Mouse (Mus musculus): Measurements from ENCODE around the gene Atxn7l1.
A peak's percentile ranks its signal among the peaks of the same experiment; 100 is the strongest.

Gene Atxn7l1

DNA sequence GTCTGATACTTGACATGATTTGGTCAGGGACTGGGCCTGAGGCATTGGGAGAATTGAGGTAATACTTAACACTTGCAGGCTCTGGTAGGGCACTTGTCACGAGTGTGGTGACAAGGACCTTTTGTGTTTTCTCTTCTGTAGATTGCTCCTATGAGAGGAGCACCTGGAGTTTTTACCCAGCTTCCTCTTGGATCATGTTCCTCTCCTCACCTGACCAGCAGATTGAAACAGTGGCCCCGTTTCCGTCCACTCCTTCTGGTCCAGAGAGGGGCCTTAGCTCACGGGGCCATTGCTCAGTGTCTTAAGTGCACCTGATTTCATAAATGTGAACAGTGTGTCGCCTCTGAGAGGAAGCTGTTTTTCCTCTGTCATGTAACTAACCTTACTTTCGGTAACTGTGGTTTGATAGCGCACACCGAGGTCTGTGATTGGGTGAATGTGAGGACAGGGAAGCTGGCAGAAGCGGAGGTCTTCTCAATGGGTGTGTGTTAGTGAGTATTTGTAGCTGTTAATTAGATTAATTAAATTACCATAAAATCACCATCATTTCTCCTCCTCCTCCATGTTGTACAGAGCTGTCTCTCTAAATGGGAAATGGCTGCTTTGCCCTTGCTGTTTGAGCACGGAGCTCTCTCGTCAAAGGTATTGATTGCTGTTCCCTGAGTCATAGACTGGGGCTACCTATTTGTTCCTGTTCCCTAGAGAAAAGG, 35.1 kb downstream of the Atxn7l1 start:
- DNase-seq (ENCODE audit: low read depth, low spot score), result no peak

DNA sequence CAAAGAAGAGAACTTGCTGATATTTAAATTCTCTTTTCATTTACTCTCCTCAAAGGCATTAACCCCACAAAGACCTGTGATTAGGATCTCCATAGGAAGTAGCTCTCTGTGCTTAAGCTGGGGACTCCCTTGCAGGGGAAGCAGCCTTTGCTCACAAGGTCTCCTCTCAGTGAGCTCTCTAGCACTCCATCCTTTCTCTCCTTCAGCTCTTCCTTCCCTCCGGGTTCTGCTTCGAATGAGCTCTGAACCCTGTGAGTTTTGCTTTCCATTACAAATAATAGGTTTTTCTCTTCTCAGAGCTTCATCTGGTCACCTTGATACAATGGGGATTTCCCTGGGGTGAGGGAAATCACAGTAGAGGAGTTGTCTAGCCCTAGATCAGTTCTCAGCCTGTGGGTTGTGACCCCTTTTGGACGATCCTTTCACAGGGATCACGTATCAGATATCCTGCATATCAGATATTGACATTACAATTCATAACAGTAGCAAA, 35.7 kb downstream of the Atxn7l1 start:
- DNase-seq (ENCODE audit: low read depth, low spot score), result peak; percentile 27

DNA sequence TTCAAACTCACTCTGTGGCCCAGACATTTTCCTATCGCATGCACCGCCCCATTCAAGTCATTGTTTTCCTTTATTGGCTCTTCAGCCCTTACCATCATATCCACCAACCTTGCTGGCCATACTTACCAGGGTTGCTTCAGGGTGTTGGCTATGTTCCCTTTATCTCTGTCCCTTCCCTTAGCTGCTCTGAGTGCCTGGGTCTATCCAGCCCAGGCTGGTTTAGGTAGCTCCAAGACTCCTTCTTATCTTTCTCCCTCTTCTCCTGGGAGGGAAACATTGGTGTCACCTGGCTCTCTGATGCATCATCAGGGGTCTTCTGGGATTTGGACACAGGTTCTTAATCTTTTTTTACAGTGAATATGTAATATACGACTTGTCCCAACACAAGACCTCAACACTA, 36.6 kb downstream of the Atxn7l1 start:
- DNase-seq (ENCODE audit: low read depth, low spot score), result no peak

DNA sequence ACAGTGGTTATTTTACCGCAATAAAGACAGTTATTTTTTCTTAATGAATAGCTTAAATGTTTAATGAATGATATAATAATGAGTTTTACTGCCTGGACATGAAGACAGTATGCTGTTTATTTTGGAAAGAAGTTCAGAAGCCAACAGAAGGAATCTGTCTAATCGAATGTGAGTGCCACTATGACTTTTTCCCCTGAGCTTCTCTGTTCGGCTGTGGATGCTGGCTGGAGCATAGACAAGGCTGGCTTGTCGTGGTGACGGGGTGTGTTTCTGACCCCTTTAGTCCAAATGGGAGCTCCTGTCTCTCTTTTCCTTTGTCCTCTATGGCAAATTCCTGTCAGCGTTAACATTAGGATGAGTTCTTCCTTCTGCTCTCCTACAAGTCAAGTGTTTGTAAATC, 37.6 kb downstream of the Atxn7l1 start:
- no peak for DNase-seq (ENCODE audit: low read depth, low spot score)

DNA sequence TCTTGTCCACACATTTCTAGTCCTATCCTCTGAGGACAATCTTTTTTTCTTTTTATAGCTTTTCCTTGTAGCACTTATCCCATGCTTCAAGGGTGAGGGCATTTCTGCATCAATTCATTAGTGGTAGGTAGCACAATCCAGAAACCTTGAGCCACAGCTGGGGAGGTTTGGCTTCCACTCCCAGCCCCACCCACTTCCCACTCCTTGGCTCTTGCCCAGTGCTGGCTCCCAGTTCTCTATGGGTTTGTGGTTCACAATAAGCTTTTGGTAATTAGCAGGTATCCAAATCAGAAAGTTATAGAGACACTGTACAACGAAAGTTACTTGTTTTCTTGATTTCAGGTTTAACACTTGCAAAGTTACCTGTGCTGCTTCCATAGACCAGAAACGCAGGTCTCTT, 38.8 kb downstream of the Atxn7l1 start:
- no peak for DNase-seq (ENCODE audit: low read depth, low spot score)

DNA sequence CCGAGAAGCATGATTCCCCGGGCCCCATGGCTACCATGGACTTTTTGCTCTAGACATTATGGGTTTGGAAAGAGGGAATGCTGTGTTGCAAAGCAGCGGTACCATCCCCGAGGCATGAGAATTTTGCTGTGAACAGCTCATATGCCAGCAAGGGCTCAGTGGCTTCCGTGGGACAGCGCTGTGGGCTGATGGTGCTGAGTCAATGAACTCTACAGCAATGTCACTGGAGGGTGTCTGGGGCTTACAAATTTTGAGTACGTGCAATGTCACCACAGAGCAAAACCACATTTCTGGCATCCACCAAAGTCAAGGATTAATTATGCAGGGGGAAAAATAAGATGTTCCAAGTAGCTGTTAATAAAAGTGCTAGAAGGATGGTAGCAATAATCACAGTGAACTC, 42.6 kb downstream of the Atxn7l1 start:
- DNase-seq (ENCODE audit: low read depth, low spot score), result no peak

DNA sequence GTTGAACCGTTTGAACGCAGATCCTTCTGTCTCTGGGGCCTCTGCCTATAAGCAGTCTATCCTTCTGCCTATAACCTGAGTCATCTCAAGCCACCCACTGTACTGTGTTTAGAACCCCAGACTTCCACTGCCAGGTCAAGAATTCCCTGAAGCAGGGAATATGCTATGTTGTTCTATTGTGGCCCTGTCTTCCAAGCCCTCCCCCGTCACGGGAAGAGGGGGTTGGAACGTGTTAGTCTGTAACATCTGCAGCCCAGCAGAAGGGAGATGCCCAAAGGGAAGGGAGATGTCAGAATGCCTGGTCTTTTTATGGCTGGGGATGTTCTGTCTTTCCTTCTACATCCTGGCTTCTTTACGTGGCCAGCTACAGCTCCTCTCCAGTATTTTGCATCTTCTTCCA, 43.1 kb downstream of the Atxn7l1 start:
- no peak for DNase-seq (ENCODE audit: low read depth, low spot score)

DNA sequence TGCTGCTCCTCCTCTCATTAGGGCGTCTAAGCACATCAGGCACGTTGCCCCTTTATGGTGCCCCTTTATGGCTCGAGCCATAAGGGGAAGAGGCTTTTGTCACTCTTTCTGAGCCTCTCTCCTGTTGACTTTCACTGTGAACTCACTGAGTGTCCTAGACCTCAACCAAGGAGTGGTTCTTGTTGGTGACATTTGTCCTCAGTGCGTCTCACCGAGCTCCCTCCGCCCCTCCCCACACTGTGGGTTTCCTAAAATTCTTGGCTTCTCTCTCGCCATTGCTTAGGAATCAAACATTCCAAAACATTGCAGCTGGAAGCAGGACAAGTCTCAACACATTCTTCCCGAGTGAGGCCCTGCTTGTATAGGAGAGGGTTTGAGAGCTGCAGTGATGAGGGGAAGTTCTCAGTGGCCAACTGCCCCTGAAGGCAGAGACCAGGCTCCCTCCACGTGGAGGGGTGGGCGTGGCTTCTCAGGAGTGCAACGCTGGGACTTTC, 46.0 kb downstream of the Atxn7l1 start:
- peak; percentile 11 for DNase-seq (ENCODE audit: low read depth, low spot score)

DNA sequence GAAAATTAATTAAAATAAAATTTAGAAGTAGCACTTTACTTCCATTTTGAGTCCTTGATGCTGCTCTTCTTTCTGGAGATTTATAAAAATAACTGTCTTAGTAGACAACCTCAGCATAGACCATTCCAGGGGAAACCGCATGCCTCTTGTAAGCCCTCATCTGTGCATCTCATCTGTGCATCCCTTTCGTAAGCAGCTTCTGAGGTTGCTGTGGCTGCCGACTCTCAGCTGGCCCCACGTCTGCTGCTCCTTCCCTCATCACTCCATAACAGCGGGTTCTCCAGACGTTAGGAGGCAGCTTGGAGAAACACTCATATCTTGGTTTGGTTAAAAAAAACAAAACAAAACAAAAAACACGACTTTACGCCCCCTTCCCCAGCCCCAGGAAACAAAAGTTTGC, 47.7 kb downstream of the Atxn7l1 start:
- peak; percentile 4 for DNase-seq (ENCODE audit: low read depth, low spot score)

DNA sequence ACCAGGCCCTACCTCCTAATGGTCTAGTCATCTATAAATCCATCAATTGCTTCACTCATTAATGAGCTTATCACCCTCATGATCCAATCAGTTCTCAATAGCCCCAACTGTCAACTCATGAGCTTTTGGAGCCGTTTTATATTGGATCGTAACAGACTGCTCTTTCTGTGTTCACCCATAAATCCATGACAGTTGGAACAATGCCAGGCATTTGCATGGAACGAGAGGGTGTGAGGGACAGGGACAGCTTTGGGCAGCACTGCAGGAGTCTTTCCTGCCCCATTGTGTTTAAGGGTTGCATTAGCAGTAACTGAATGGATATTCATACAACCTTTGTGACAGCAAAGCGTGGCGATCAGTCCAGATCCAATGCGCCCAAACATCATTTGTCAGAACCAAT, 49.8 kb downstream of the Atxn7l1 start:
- no peak for DNase-seq (ENCODE audit: low read depth, low spot score)

DNA sequence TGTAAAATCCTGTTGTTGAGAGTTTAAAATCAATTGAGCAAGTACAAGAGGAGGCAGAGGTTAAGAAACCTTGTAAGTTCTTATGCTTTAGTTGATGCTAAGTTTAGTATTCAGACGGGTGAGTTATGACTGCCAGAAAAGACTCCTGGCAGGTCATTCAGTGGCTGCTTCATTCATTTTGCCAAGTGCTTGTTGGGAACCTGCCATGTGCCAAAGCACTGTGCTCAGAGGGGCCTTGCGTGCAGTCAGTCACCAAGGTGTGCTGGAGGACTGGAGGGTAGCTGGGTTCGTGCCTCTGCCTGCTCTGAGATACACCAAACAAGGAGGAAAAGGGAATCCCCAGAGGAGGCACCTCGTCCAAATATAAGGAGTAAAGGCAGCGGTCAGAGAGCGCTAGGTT, 50.3 kb downstream of the Atxn7l1 start:
- no peak for DNase-seq (ENCODE audit: low read depth, low spot score)

DNA sequence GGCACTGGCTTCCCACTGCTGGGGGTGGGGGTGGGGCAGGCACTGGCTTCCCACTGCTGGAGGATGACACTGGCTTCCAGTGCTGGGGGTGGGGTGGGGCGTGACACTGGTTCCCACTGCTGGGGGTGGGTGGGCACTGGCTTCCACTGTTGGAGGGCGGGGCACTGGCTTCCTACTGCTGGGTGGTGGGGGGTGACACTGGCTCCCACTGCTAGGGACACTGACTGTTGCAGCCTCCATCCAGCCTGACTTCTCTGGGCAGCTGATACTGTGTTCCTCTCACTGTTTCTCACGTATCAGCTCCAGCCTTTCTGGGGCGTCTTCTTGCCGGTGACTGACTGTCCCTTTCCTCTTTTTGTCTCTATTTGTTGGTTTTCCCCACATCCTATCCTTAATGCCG, 53.6 kb downstream of the Atxn7l1 start:
- peak; percentile 25 for DNase-seq (ENCODE audit: low read depth, low spot score)

DNA sequence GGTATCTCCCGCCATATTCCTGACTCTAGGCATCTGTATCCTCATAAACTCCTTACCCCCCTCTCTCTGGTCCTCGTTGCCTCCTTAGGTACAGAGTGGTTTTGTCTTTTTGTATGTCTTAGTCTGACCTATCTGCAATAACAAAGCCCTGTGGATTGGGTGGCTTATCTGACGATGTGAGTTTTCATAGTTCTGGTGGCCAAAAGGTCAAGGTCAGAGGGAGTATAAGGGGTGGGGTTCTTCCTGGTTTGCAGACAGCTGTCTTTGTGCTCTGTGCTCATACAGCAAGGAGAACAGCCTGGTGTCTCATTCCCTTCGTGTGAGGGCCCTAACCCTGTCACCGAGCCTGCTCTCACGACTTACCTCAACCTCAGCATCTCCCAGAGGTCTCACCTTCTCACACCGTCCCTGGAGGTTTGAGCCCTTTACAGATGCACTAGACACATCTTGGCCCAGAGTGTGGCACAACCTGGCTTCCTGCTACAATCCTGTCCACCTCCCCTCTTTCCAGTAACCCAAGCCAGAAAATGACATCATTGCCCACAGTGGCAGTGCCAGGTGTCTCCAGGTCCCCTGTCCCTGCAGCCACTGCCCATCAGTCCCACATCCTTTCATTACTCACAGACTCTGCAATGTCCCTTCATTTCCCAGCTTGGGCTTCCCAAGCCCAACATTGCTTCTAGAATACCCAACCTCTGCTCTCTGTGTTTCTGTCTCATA, 54.2 kb downstream of the Atxn7l1 start:
- peak; percentile 75 for DNase-seq (ENCODE audit: low read depth, low spot score)

DNA sequence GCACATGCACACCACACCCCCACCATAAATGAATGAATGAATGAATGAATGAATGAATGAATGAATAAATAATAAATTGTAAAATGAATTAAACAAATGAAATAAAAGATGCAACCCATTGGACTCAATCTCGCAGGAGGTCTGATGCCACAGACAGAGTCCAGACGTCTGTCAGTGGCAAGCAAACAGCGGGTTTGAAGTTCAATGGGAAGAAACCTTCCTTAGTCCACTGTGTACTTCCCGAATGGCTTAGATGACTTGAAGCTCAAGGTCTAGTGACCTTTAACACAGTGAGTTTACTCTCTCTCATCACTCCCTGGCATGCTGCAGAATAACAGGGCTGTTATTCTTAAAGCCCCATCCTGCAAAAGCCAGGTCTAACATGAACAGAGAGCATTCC, 57.8 kb downstream of the Atxn7l1 start:
- no peak for DNase-seq (ENCODE audit: low read depth, low spot score)

DNA sequence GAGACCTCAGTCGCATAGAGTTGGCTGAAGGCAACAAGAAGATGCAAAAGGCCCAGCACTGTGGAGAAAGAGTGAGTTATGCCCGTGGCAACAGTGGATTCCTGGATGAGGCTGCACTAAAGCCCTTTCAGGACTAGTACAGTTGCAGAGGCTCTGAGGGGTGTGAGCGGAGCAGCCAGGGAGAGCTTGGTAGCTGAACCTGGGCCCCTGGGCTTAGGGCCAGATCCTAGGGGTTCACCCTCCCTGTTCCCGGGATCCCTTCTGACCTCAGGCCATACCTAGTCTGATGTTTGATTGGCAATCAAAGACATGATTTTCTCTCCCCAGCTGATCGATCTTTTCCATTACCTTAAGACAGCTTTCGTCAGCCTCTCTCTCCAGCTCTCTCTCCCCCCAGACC, 58.8 kb downstream of the Atxn7l1 start:
- DNase-seq (ENCODE audit: low read depth, low spot score), result no peak

DNA sequence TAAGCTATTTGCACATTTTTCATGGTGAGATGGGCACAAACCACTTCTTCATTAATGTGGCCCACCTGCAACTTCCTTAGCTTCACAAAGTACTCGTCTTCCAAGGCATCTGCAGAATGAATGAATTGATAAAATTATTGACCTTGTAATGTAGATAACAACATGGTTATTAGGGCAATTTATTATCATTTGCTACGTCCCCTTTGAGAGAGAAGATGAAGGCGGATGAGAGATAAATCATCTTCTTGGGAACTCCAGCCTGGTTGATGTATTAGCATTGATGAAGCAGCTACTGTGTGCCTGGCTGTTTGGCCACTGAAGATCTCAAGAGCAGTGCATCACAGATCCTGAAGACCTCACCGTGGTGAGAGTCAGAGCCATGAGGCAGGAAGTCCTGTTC, 63.4 kb downstream of the Atxn7l1 start:
- no peak for DNase-seq (ENCODE audit: low read depth, low spot score)

DNA sequence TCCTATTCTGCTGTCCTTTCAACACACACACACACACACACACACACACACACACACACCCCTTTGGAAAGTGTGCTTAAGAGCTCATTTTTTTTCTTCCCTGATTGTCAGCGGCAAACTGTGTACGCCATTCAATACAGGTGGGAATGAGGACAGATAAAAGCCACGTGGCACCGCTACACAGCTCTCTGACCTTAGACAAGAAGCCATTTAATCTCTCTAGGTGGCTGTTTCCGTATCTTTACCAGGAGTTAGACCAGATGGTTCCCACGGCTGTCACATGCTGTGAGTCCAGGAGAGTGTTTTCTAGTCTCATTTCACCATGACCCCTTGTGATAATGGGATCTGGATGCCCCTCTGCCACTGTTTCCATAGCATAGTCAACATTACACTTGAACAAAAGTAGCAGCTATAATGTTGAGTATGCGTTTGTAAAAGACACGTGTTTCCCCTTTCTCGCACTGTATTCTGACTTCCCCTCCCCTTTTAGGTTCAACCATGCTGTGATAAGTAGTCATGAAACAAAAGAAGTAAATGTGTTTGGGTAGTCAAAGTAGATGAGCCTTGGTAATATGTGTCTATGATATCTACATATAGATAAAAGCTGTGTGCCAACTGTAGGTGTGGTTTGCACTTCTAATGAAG, 70.8 kb downstream of the Atxn7l1 start:
- DNase-seq (ENCODE audit: low read depth, low spot score), result no peak

DNA sequence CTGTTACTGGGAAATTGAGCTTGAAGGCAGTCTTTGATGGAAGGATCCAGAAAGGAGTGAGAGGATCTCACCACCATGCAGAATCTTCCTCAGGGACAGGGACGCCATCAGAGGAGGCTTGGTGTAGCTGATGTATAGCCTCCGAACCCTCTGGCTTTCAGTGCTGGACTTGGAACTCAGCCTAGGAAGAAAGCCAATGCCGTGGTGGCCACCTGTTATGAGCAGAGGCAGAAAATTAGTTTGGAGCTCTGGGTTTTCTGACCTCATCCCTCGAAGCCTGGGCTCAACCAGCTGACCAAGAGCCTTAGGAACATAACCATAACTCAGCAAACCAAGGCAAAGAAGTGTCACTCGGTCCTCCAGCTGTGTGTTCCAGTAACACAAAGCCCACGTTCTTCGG, 71.9 kb downstream of the Atxn7l1 start:
- no peak for DNase-seq (ENCODE audit: low read depth, low spot score)

DNA sequence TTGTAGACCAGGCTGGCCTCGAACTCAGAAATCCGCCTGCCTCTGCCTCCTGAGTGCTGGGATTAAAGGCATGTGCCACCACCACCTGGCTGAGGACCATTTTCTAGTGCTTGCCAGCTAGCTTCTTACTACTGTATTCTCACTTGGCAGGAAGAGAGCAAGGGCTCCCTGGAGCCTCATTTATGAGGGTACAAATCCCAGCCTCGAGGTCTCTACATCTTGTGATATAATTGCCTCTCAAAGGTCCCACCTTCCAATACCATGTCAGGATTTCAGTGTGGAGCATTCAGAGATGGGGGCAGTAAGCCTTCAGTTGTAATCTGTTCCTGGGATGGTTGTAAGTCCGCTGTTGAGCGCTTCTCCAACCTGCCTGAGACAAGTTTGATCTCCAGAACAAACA, 72.6 kb downstream of the Atxn7l1 start:
- no peak for DNase-seq (ENCODE audit: low read depth, low spot score)

DNA sequence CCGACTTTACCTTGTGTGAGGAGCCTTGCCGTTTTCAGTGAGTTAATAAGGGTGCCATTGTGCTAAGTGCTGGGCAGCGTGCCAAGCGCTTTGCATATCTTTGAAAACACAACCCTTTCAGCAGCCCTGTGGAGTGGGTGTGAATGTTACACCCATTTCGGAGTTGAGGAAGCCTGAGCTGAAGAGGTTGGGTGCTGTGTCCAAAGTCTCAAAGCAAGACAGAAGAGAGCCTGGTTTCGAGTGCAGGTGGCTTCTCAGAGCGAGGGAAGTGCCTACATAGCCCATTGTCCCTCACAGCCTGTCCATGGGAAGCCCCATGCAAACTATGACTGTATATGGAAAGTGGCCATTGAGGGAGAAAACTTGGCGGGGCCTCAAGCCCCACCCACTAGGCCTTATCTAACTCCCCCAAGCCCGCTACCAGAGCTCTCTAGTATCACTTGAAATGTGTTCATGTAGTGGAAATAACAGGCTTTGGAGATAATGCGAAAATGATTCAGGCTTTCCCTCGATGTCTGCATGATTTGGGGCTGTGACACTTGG, 73.1 kb downstream of the Atxn7l1 start:
- peak; percentile 86 for DNase-seq (ENCODE audit: low read depth, low spot score)

DNA sequence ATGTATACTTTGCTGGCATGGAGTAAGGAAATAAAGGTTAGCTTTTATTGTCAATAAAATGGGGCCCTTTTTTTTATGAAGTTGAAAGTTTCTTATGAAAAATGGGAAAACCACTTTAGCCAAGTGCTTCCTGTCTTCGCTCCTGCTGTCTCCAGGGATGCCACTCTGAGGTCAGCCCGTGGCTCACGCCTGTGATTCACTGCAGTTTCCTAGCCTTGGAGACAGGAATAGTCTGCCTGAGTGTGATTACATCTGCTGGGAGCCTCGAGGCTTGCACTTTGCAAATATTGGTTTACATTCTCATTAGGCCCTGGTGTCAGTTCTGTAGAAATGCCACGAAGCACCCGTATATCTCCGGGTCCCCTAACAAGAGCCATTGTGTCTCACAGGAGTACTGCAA, 74.7 kb downstream of the Atxn7l1 start:
- no peak for DNase-seq (ENCODE audit: low read depth, low spot score)

DNA sequence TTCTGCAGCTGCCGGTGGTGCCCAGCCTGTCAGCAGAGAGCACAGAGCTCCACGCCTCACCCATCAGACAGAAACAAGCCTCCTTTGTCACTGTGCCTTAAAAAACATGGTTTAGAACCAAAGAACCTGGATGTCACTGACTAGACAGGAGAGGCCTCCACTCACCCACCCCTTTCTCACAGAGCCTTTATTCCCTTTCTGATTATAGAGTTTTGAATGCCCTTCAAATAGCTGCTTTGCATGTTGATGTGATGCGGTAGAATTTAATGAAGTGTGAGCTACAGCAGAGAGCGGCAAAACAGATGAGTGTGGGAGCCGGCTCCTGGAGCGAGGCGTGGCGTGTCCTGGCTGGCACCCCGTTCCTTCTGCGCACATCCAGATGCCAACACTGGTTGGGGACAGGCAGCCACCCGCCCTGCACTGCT, 77.6 kb downstream of the Atxn7l1 start:
- DNase-seq (ENCODE audit: low read depth, low spot score), result no peak
